Mouse (Mus musculus) intestine, embryonic 14.5 days (tissue): Measurements from ENCODE around the gene Nipsnap3b. TPM values are rescaled to one million over a fixed set of nuclear protein-coding genes. Genes with fewer than 3 reads are reported as not detected.

Experiments
- ATAC-seq: fragments of 200-750 bp; cut with Nextera tagmentation; replicated peaks from 2 replicates; pipeline ENCODE4 v1.8.0; 2017; ENCODE audit warnings: low read depth, moderate number of reproducible peaks, moderate TSS enrichment, moderate library complexity; ENCODE audit not compliant: low FRiP score, low TSS enrichment
- DNase-seq: peaks from one replicate; pipeline ENCODE4 v3.0.0-alpha.2; 2018; ENCODE audit warnings: low spot score
- H3K27ac ChIP-seq: fragments of 300-500 bp; sonication (generic); 2 replicates; pipeline ENCODE4 v1.5.1; 2014; ENCODE audit warnings: low read depth, mild to moderate bottlenecking, control low read depth
- H3K27me3 ChIP-seq: fragments of 300-500 bp; sonication (generic); replicated peaks from 2 replicates; pipeline ENCODE4 v1.6.1; 2014; ENCODE audit warnings: low read length, control low read depth; ENCODE audit not compliant: control insufficient read depth, insufficient read depth
- H3K36me3 ChIP-seq: fragments of 300-500 bp; sonication (generic); 2 replicates; pipeline ENCODE4 v1.6.1; 2014; ENCODE audit warnings: low read length, control low read depth; ENCODE audit not compliant: control insufficient read depth, insufficient read depth
- H3K4me1 ChIP-seq: fragments of 300-500 bp; sonication (generic); replicated peaks from 2 replicates; pipeline ENCODE4 v1.6.1; 2014; ENCODE audit warnings: low read length, control low read depth, mixed read lengths; ENCODE audit not compliant: control insufficient read depth, insufficient read depth
- H3K4me2 ChIP-seq: fragments of 300-500 bp; sonication (generic); 2 replicates; pipeline ENCODE4 v1.6.1; 2014; ENCODE audit warnings: low read length
- H3K4me3 ChIP-seq: fragments of 300-500 bp; sonication (generic); 2 replicates; pipeline ENCODE4 v1.5.1; 2014; ENCODE audit warnings: low read depth, low read length, control low read depth, mixed read lengths
- H3K9ac ChIP-seq: fragments of 300-500 bp; sonication (generic); 2 replicates; pipeline ENCODE4 v1.6.1; 2014; ENCODE audit warnings: mild to moderate bottlenecking, low read length
- H3K9me3 ChIP-seq: fragments of 300-500 bp; sonication (generic); 2 replicates; pipeline ENCODE4 v1.6.1; 2016; ENCODE audit warnings: low read length, control low read depth; ENCODE audit not compliant: control insufficient read depth
- WGBS: fragments of 180-500 bp; shearing (Covaris S2); extraction: QIAGEN DNeasy Blood & Tissue Kit; methylation state at CpG from one replicate; pipeline ENCODE4 v1.1.7; 2014; 5-methylcytosine and 5-hydroxymethylcytosine counted together
- polyA plus RNA-seq: library from polyadenylated mRNA; unstranded; fragments of >200 nt; fragmentation: Nextera tagmentation; extraction: Ambion mirVana; gene quantifications from 2 replicates; pipeline ENCODE4 v1.2.1, GENCODE M21; 2014

Nipsnap3b gene
- polyA plus RNA-seq, 1 experiment from 2014 or later = 99.2 TPM

DNA sequence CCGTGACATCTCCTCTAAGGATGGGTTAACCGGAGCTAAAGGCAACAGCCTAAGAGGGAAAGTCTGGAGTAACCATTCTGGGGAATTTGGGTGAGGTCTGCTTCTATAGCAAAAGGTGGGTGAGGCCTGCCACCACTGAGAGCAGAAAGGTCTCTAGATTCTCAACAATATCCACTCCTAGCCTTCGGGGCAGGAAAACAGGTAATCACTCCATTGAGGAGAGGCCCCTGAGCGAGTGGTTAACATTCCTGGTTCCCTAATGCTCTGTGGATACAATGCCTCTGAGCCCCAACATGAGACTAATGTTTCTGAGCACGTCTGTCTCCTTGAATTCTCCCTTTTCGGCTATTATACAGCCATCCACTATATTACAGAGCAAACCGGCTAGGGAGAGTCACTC lies 2.7 kb downstream of the Nipsnap3b start:
- 93% methylated on average over 7 of the region's 7 CpGs for WGBS
- ATAC-seq (no peak), DNase-seq (no peak)
- Histone ChIP-seq H3K36me3 (peaks cover 43% of the 10 kb centered on the region), H3K27me3 (no peaks in the 10 kb centered on the region), H3K4me2 (no peak overlapping the region), H3K9me3 (peaks cover 12% of the 10 kb centered on the region), H3K9ac (no peak overlapping the region), H3K4me3 (no peak overlapping the region), H3K4me1 (no peaks in the 10 kb centered on the region), H3K27ac (no peak overlapping the region)

DNA sequence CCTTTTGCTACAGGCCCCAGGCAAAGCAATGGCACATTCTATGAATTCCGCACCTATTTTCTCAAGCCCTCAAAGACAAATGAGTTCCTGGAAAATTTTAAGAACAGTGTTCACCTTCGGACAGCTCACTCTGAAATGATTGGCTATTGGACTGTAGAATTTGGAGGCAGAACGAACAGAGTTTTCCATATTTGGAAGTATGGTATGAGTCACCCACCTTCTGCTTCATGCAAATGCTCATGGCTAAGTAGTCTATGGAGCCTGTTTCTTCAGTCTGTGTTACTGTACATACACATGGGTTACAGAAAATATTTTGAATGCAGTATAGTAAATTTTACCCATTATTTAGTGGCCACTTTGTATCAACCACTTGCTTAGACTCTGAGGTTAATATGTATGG lies 3.3 kb downstream of the Nipsnap3b start:
- WGBS = 92% methylated on average over 3 of the region's 3 CpGs
- Histone ChIP-seq H3K4me1 (no peaks in the 10 kb centered on the region), H3K27ac (no peak overlapping the region), H3K27me3 (no peaks in the 10 kb centered on the region), H3K4me3 (no peak overlapping the region), H3K9me3 (peaks cover 12% of the 10 kb centered on the region), H3K9ac (no peak overlapping the region), H3K4me2 (no peak overlapping the region), H3K36me3 (peaks cover 49% of the 10 kb centered on the region)
- ATAC-seq (no peak), DNase-seq (no peak)

DNA sequence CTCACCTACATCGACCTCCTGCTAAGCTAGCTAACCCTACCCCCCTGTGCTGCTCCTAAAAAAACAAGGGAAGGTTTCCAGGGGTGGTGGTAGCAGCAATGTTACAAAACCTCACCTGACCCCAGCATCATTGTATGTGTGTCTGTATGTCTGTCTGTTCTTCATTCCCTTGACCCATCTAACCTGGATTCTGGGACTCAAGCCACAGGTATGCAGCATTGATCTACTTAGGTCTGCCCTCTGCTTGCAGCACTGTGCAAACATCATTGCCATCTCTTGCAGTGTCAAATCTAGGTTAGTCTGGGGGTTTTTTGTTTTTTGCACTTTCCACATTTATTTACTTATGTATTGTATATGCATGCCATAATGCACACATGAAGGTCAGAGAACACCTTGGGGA lies 6.7 kb downstream of the Nipsnap3b start:
- Histone ChIP-seq H3K4me2 (no peak overlapping the region), H3K4me1 (no peaks in the 10 kb centered on the region), H3K36me3 (peaks cover 71% of the 10 kb centered on the region), H3K9me3 (peaks cover 12% of the 10 kb centered on the region), H3K27me3 (no peaks in the 10 kb centered on the region), H3K4me3 (no peak overlapping the region), H3K27ac (no peak overlapping the region), H3K9ac (no peak overlapping the region)
- DNase-seq (no peak), ATAC-seq (no peak)
- 90% methylated on average over 1 of the region's 1 CpGs for WGBS

DNA sequence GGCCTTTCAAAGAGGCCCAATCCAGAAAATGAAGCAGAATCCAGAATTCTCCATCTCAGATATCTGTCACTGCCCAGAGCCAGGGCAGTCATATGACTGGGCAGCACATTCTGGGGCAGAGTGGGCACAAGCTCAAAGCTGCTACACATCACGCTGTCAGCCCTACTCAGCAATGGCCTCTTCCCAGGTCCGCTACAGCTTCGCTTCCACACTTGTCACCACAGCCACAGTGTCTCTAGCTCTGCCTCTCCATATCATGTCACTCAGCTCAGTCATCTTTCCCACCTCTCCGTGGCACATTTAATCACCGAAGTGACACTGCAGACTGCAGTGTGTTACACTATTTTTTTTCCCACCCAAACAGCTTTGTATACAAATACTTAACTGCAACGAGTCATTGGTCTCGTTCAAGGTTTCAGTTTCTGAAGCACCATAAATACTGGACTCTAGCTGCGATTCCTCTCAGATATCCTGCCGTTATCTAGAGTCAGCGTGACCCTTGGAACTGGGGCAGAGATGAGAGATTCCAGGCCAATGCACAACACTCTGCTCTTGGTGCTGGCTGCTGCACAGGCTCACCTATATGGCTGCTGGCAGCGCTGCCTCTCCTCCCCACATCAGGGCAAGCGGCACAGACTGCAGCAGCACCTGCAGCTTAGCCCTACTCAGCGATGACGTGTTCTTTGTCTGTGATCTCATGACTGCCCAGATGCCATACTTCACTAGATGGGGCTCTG lies 11.7 kb downstream of the Nipsnap3b start:
- DNase-seq (no peak), ATAC-seq (peak; percentile 61)
- Histone ChIP-seq H3K4me2 (no peak overlapping the region), H3K27ac (no peak overlapping the region), H3K9ac (no peak overlapping the region), H3K27me3 (no peaks in the 10 kb centered on the region), H3K4me3 (no peak overlapping the region), H3K9me3 (peaks cover 2% of the 10 kb centered on the region; the same call in 1 of the 2 replicates), H3K36me3 (peaks cover 44% of the 10 kb centered on the region), H3K4me1 (no peaks in the 10 kb centered on the region)
- WGBS = 73% methylated on average over 14 of the region's 14 CpGs

DNA sequence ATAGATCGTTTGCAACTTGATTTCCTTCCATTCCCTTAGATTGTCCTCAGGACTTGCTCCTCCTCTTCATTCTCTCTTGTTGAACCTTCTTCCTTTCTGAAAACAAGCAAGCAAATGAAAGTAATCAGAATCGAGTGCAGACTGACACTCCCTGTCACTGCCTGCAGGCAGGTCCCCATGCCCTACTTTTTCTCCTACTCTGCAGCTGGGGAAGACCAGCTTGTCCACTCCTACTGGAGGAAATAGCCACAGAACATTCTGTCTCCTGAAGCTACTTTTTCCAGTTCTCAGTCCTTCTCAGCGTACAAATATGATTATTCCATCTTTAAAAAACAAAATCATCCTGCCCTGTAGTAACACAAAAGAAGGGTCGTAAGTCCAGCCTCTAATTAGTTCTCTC lies 12.7 kb downstream of the Nipsnap3b start:
- WGBS = 87% methylated on average over 4 of the region's 4 CpGs
- Histone ChIP-seq H3K27ac (no peak overlapping the region), H3K36me3 (peaks cover 36% of the 10 kb centered on the region), H3K4me1 (no peaks in the 10 kb centered on the region), H3K27me3 (no peaks in the 10 kb centered on the region), H3K9ac (no peak overlapping the region), H3K4me3 (no peak overlapping the region), H3K9me3 (peaks cover 2% of the 10 kb centered on the region; the same call in 1 of the 2 replicates), H3K4me2 (no peak overlapping the region)
- ATAC-seq = no peak
- no peak for DNase-seq

DNA sequence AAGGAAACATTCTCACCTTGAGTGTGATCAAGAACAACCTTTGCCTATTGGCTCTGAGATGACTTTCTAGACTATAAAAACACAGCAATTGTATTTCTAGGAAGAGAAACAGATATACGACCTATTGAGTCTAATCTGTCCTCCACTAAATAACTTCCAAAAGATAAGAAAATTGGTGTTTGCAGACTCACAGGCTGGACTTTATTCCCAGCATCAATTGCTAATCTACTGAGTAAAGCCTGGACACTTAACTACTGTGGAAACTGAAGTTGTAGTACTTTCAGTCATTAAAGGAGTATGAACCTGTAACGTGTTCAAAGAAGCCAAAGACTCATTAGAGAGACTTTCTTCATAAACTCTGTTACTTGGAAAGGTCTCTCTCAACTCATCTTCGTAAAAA lies 16.1 kb downstream of the Nipsnap3b start:
- no peak overlapping the region for H3K9ac ChIP-seq
- H3K27me3 ChIP-seq = no peaks in the 10 kb centered on the region
- DNase-seq (no peak), ATAC-seq (no peak)
- H3K27ac ChIP-seq = no peak overlapping the region
- WGBS = 70% methylated on average over 3 of the region's 3 CpGs
- H3K4me2 ChIP-seq = no peak overlapping the region
- no peak overlapping the region for H3K4me3 ChIP-seq
- peaks cover 17% of the 10 kb centered on the region for H3K36me3 ChIP-seq
- peaks cover 2% of the 10 kb centered on the region; the same call in 1 of the 2 replicates for H3K9me3 ChIP-seq
- no peaks in the 10 kb centered on the region for H3K4me1 ChIP-seq

DNA sequence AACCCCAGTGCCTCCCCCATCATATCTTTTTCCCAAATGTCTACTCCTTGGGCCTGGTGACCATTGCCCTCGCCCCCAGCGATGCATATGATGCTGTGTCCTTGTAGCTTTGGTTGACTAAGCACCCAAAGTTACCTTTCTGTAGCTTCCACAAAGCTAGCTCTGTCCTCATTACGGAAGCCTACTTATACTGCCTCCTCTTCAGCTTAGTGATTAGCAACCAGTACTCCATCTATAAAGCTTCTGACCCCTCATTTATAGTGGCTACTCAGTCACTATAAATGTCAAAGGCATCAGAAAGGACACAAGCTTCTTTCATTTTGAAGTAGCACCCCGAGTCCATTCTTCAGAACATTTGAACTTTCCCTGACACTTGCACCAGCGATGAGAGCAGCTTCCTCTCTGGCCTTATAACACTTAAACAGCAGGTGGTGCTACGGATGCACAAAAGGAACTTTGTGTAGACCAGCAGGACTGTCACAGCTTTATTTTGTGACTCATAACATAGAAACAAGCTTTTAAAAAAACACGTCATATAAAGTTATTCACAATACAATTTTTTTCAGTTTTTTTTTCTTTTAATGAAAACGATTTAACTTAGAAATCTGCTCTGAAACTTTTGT lies 18.8 kb downstream of the Nipsnap3b start:
- Histone ChIP-seq H3K27ac (no peak overlapping the region), H3K9ac (no peak overlapping the region), H3K36me3 (peaks cover 9% of the 10 kb centered on the region; the same call in 1 of the 2 replicates), H3K27me3 (no peaks in the 10 kb centered on the region), H3K4me3 (no peak overlapping the region), H3K9me3 (peaks cover 2% of the 10 kb centered on the region; the same call in 1 of the 2 replicates), H3K4me2 (no peak overlapping the region), H3K4me1 (no peaks in the 10 kb centered on the region)
- no peak for DNase-seq
- WGBS = 48% methylated on average over 8 of the region's 8 CpGs
- ATAC-seq = no peak

DNA sequence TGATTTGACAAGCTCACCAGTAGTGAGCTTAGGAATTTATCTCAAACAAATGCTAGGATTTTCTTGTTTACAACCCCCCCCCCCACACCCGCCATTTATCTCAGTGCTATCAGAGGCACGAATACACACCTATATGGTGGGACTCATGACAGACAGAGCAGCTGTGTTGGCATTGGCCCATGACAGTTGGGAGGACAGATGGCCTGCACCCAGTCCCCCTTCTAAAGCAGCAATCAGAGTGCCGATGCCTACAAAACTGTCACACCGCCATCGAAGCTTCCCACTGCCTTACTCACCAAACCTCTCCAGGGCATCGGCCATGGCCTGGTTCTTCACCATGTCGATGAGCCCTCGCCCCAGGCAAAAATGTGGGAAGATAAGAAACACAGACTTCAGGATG lies 32.1 kb downstream of the Nipsnap3b start:
- Histone ChIP-seq H3K27ac (no peak overlapping the region), H3K9ac (no peak overlapping the region), H3K4me2 (no peak overlapping the region), H3K4me3 (no peak overlapping the region), H3K4me1 (no peaks in the 10 kb centered on the region), H3K9me3 (no peaks in the 10 kb centered on the region), H3K27me3 (no peaks in the 10 kb centered on the region), H3K36me3 (peaks cover 20% of the 10 kb centered on the region)
- no peak for ATAC-seq
- no peak for DNase-seq
- WGBS = 88% methylated on average over 8 of the region's 8 CpGs

DNA sequence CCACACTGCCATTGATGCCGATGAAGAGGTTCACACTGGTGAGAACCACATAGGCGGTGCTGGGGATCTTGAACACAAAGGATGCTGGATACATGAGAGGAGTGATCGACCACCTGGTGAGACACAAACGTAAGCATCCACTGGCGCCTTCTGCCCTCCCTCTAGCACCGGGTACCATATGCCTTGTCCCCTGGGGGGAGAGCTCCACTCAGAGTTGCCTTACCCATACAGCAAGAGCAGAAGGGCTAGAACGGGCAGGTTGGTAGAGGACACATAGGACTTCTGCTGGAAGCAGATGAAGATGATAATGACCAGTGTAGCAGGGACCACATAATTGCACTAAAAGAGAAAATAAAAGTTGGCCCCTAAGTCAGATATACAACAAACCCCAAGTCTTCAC lies 34.1 kb downstream of the Nipsnap3b start:
- no peak for ATAC-seq
- 88% methylated on average over 7 of the region's 7 CpGs for WGBS
- Histone ChIP-seq H3K9me3 (no peaks in the 10 kb centered on the region), H3K4me3 (no peak overlapping the region), H3K27me3 (no peaks in the 10 kb centered on the region), H3K36me3 (peaks cover 22% of the 10 kb centered on the region), H3K27ac (no peak overlapping the region), H3K4me2 (no peak overlapping the region), H3K9ac (no peak overlapping the region), H3K4me1 (no peaks in the 10 kb centered on the region)
- DNase-seq = no peak
